Mouse (Mus musculus) intestine, embryonic 16.5 days (tissue): Measurements from ENCODE around the gene Calhm1. TPM values are rescaled to one million over a fixed set of nuclear protein-coding genes. Genes with fewer than 3 reads are reported as not detected.
A peak's percentile ranks its signal among the peaks of the same experiment; 100 is the strongest.

ENCODE experiments used
- ATAC-seq: fragments of 200-750 bp; cut with Nextera tagmentation; 2 replicates; pipeline ENCODE4 v1.8.0; 2017; ENCODE audit warnings: moderate TSS enrichment, moderate library complexity
- H3K27ac ChIP-seq: fragments of 300-500 bp; sonication (generic); 2 replicates; pipeline ENCODE4 v1.5.1; 2014; ENCODE audit warnings: mild to moderate bottlenecking, low read length
- H3K27me3 ChIP-seq: fragments of 300-500 bp; sonication (generic); replicated peaks from 2 replicates; pipeline ENCODE4 v1.6.1; 2014; ENCODE audit warnings: low read length, control low read depth, mixed read lengths; ENCODE audit not compliant: control insufficient read depth, insufficient read depth
- H3K36me3 ChIP-seq: fragments of 300-500 bp; sonication (generic); 2 replicates; pipeline ENCODE4 v1.6.1; 2014; ENCODE audit warnings: low read length, control low read depth; ENCODE audit not compliant: control insufficient read depth, insufficient read depth
- H3K4me1 ChIP-seq: fragments of 300-500 bp; sonication (generic); 2 replicates; pipeline ENCODE4 v1.6.1; 2014; ENCODE audit warnings: low read length, control low read depth, mixed read lengths; ENCODE audit not compliant: control insufficient read depth, insufficient read depth
- H3K4me2 ChIP-seq: fragments of 300-500 bp; sonication (generic); 2 replicates; pipeline ENCODE4 v1.6.1; 2014; ENCODE audit warnings: low read depth, low read length, control low read depth
- H3K4me3 ChIP-seq: fragments of 300-500 bp; sonication (generic); 2 replicates; pipeline ENCODE4 v1.5.1; 2014; ENCODE audit warnings: mild to moderate bottlenecking, low read length
- H3K9ac ChIP-seq: fragments of 300-500 bp; sonication (generic); 2 replicates; pipeline ENCODE4 v1.6.1; 2014; ENCODE audit warnings: low read depth, low read length
- H3K9me3 ChIP-seq: fragments of 300-500 bp; sonication (generic); 2 replicates; pipeline ENCODE4 v1.6.1; 2016; ENCODE audit warnings: low read length, control low read depth; ENCODE audit not compliant: control insufficient read depth
- WGBS: fragments of 180-500 bp; shearing (Covaris S2); extraction: QIAGEN DNeasy Blood & Tissue Kit; methylation state at CpG from one replicate; pipeline ENCODE4 v1.1.7; 2014; 5-methylcytosine and 5-hydroxymethylcytosine counted together
- polyA plus RNA-seq: library from polyadenylated mRNA; unstranded; fragments of >200 nt; fragmentation: Nextera tagmentation; extraction: Ambion mirVana; gene quantifications from 2 replicates; pipeline ENCODE4 v1.2.1, GENCODE M21; 2015

Calhm1 gene
- polyA plus RNA-seq, 1 experiment from 2014 or later = not detected

- no peak overlapping the region for H3K4me2 ChIP-seq
- H3K4me3 ChIP-seq = no peak overlapping the region
- no peaks in the 10 kb centered on the region for H3K9me3 ChIP-seq
- no peaks in the 10 kb centered on the region for H3K27me3 ChIP-seq
- WGBS = 92% methylated on average over 6 of the region's 6 CpGs
- no peak overlapping the region for H3K9ac ChIP-seq
- H3K36me3 ChIP-seq = no peaks in the 10 kb centered on the region
- H3K27ac ChIP-seq = no peak overlapping the region
- ATAC-seq = no peak
- H3K4me1 ChIP-seq = peaks cover under 1% of the 10 kb centered on the region; the same call in 1 of the 2 replicates
Observed at GRCm38 (mm10) chr19:47163176-47163744, 19.2 kb upstream of the Calhm1 start.

- Histone ChIP-seq H3K9ac (no peak overlapping the region), H3K4me3 (no peak overlapping the region), H3K27me3 (no peaks in the 10 kb centered on the region), H3K36me3 (no peaks in the 10 kb centered on the region), H3K4me2 (no peak overlapping the region), H3K4me1 (no peaks in the 10 kb centered on the region), H3K27ac (no peak overlapping the region), H3K9me3 (no peaks in the 10 kb centered on the region)
- no peak for ATAC-seq
- 72% methylated on average over 4 of the region's 4 CpGs for WGBS
Observed at GRCm38 (mm10) chr19:47161669-47162068, 17.6 kb upstream of the Calhm1 start.

- no peaks in the 10 kb centered on the region for H3K27me3 ChIP-seq
- no peaks in the 10 kb centered on the region for H3K9me3 ChIP-seq
- no peaks in the 10 kb centered on the region for H3K36me3 ChIP-seq
- H3K9ac ChIP-seq = no peak within 1 kb of the TSS
- no peak within 1 kb of the TSS; the same call in 1 of the 2 replicates for H3K27ac ChIP-seq
- 79% methylated on average over 11 of the region's 11 CpGs for WGBS
- H3K4me2 ChIP-seq = no peak within 1 kb of the TSS
- H3K4me1 ChIP-seq = no peaks in the 10 kb centered on the region
- H3K4me3 ChIP-seq = no peak within 1 kb of the TSS
- no peak for ATAC-seq
Observed at GRCm38 (mm10) chr19:47157664-47158063, 13.6 kb upstream of the Calhm1 start, which contains the start of gene Calhm3. Gene Calhm3, minus strand, starts transcription at chr19:47157764.

- ATAC-seq = no peak
- H3K4me3 ChIP-seq = no peak overlapping the region
- no peak overlapping the region for H3K27ac ChIP-seq
- no peaks in the 10 kb centered on the region for H3K9me3 ChIP-seq
- no peaks in the 10 kb centered on the region for H3K4me1 ChIP-seq
- WGBS = 90% methylated on average over 7 of the region's 7 CpGs
- H3K27me3 ChIP-seq = 0 out of 2 replicates have a peak, but pooled peaks cover 2% of the 10 kb centered on the region
- H3K9ac ChIP-seq = no peak overlapping the region
- no peak overlapping the region for H3K4me2 ChIP-seq
- H3K36me3 ChIP-seq = no peaks in the 10 kb centered on the region
Observed at GRCm38 (mm10) chr19:47153767-47154166, 9.7 kb upstream of the Calhm1 start.

- no peak for ATAC-seq
- H3K4me2 ChIP-seq = peak overlapping the region; percentile 51
- H3K4me3 ChIP-seq = peak overlapping the region; percentile 31; the same call in 1 of the 2 replicates
- H3K9me3 ChIP-seq = no peaks in the 10 kb centered on the region
- no peaks in the 10 kb centered on the region for H3K36me3 ChIP-seq
- no peak overlapping the region for H3K9ac ChIP-seq
- H3K27me3 ChIP-seq = 0 out of 2 replicates have a peak, but pooled peaks cover 2% of the 10 kb centered on the region
- no peak overlapping the region for H3K27ac ChIP-seq
- H3K4me1 ChIP-seq = no peaks in the 10 kb centered on the region
- WGBS = 58% methylated on average over 12 of the region's 12 CpGs
Observed at GRCm38 (mm10) chr19:47152062-47152369, 8.0 kb upstream of the Calhm1 start.

GRCm38 (mm10) chr19:47151332-47152061 lies 7.4 kb upstream of the Calhm1 start:
- Histone ChIP-seq H3K4me1 (no peaks in the 10 kb centered on the region), H3K27ac (no peak overlapping the region), H3K9ac (peak overlapping the region; percentile 44; the same call in 1 of the 2 replicates), H3K36me3 (no peaks in the 10 kb centered on the region), H3K27me3 (0 out of 2 replicates have a peak, but pooled peaks cover 2% of the 10 kb centered on the region), H3K4me2 (peak overlapping the region; percentile 51), H3K9me3 (no peaks in the 10 kb centered on the region), H3K4me3 (peak overlapping the region; percentile 31)
- WGBS = 25% methylated on average over 32 of the region's 32 CpGs
- no peak for ATAC-seq

- no peak overlapping the region for H3K27ac ChIP-seq
- no peak overlapping the region for H3K4me2 ChIP-seq
- 0 out of 2 replicates have a peak, but pooled peaks cover 2% of the 10 kb centered on the region for H3K27me3 ChIP-seq
- no peaks in the 10 kb centered on the region for H3K9me3 ChIP-seq
- whole genome bisulfite sequencing = 32% methylated on average over 4 of the region's 4 CpGs
- no peak overlapping the region for H3K4me3 ChIP-seq
- no peaks in the 10 kb centered on the region for H3K4me1 ChIP-seq
- no peak for ATAC-seq
- H3K9ac ChIP-seq = no peak overlapping the region
- no peaks in the 10 kb centered on the region for H3K36me3 ChIP-seq
Observed at GRCm38 (mm10) chr19:47149854-47150253, 5.8 kb upstream of the Calhm1 start.

- Histone ChIP-seq H3K27me3 (0 out of 2 replicates have a peak, but pooled peaks cover 2% of the 10 kb centered on the region), H3K4me3 (no peak overlapping the region), H3K4me2 (no peak overlapping the region), H3K9ac (no peak overlapping the region), H3K36me3 (no peaks in the 10 kb centered on the region), H3K4me1 (no peaks in the 10 kb centered on the region), H3K9me3 (no peaks in the 10 kb centered on the region), H3K27ac (no peak overlapping the region)
- 74% methylated on average over 5 of the region's 5 CpGs for WGBS
- no peak for ATAC-seq
Observed at GRCm38 (mm10) chr19:47148267-47148847, 4.3 kb upstream of the Calhm1 start.

GRCm38 (mm10) chr19:47142438-47142837 lies 1.6 kb downstream of the Calhm1 start:
- no peaks in the 10 kb centered on the region for H3K27me3 ChIP-seq
- no peak overlapping the region for H3K4me2 ChIP-seq
- H3K36me3 ChIP-seq = no peaks in the 10 kb centered on the region
- WGBS = 70% methylated on average over 6 of the region's 6 CpGs
- H3K4me1 ChIP-seq = peaks cover 9% of the 10 kb centered on the region
- no peak overlapping the region for H3K27ac ChIP-seq
- H3K9ac ChIP-seq = no peak overlapping the region
- no peak overlapping the region for H3K4me3 ChIP-seq
- H3K9me3 ChIP-seq = no peaks in the 10 kb centered on the region
- ATAC-seq = no peak
